Comparison of ENCODE assay signal across 18 mouse cellular contexts in the genomic region with DNA sequence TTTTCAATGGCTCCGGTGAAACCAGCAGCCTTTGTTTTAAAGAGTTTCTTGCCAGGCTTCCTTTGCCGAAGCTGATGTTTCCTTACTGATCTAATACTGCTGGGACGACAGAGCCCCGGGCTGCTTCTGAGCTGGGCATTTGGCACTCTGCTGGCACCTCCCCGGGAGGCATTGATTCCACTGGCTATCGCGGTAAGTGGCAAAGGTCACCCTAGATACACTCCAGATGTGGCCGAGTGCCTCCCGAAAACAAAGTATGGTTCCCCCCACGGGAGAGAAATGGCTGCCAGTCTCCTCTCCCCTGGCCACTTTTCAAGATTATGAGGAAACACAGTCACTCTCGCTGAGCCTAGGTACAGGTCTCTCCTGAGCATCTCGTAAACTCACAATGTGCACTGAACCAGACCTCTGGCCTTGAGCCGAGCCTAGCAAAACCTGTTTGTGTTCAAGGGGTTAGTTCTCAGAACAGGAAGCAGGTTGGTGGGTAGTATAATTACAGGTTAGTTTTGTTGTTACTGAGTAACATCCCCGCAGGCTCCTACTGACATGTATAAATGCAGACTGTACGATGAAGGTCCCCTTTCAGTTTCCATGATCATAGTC.
DNase-seq lines count a peak whose midpoint lies in the region; ATAC-seq lines count a peak whose summit lies in the region.
"Had no signal": no experiment of that assay in that cellular context is flagged by ENCODE, and none has a peak within 500 bp of the region (broad histone marks: within the 10 kb centered on the region; RNA-seq: fewer than 3 reads in every experiment).

No protein-coding gene starts in this region.

- H3K4me1 ChIP-seq in embryonic facial prominence, embryonic 13.5 days = no peaks in the 10 kb centered on the region; the same call in 1 of the 2 replicates
- H3K4me1 ChIP-seq in limb, embryonic 11.5 days (ENCODE audit: control insufficient read depth, insufficient read depth, low read length) = no peaks in the 10 kb centered on the region
- H3K4me1 ChIP-seq: lung, embryonic 15.5 days had no signal

- H3K9ac ChIP-seq in embryonic facial prominence, embryonic 13.5 days = no peak overlapping the region
- no peak overlapping the region for H3K9ac ChIP-seq in limb, embryonic 11.5 days (ENCODE audit: low read length)
- H3K9ac ChIP-seq: forebrain, embryonic 13.5 days; lung, embryonic 15.5 days had no signal

- H3K9me3 ChIP-seq in embryonic facial prominence, embryonic 13.5 days = no peaks in the 10 kb centered on the region
- H3K9me3 ChIP-seq in limb, embryonic 11.5 days (ENCODE audit: control insufficient read depth, low read length) = no peaks in the 10 kb centered on the region
- H3K9me3 ChIP-seq: forebrain, embryonic 13.5 days; lung, embryonic 15.5 days had no signal

- no peaks in the 10 kb centered on the region for H3K36me3 ChIP-seq in embryonic facial prominence, embryonic 13.5 days
- H3K36me3 ChIP-seq in limb, embryonic 11.5 days (ENCODE audit: control insufficient read depth, insufficient read depth, low read length) = no peaks in the 10 kb centered on the region
- H3K36me3 ChIP-seq: lung, embryonic 15.5 days had no signal

- H3K27me3 ChIP-seq in embryonic facial prominence, embryonic 13.5 days = no peaks in the 10 kb centered on the region
- no peaks in the 10 kb centered on the region for H3K27me3 ChIP-seq in limb, embryonic 11.5 days (ENCODE audit: control insufficient read depth, insufficient read depth, low read length)
- H3K27me3 ChIP-seq: forebrain, embryonic 13.5 days; lung, embryonic 15.5 days had no signal

- H3K4me3 ChIP-seq in embryonic facial prominence, embryonic 13.5 days = no peak overlapping the region
- no peak overlapping the region for H3K4me3 ChIP-seq in limb, embryonic 11.5 days (ENCODE audit: low read depth, low read length)
- H3K4me3 ChIP-seq: forebrain, embryonic 13.5 days; gastrocnemius, adult 2 months; lung, embryonic 15.5 days had no signal

- no peak for ATAC-seq in embryonic facial prominence, embryonic 13.5 days (ENCODE audit: insufficient number of reproducible peaks, insufficient read depth, low FRiP score, low TSS enrichment, low read depth)
- no peak for ATAC-seq in limb, embryonic 11.5 days (ENCODE audit: insufficient number of reproducible peaks, low FRiP score, low TSS enrichment, low read depth)
- ATAC-seq: forebrain, embryonic 13.5 days; inflammation-experienced regulatory T-cells, adult 6 months had no signal

- WGBS in embryonic facial prominence, embryonic 13.5 days = 48% methylated on average over 15 of the region's 15 CpGs
- 57% methylated on average over 15 of the region's 15 CpGs for WGBS in limb, embryonic 11.5 days

- peak; percentile 88 for DNase-seq in heart, adult 11 months
- DNase-seq in heart, postnatal 25 days (ENCODE audit: low spot score) = no peak
- DNase-seq in kidney, adult 9 months = peak; percentile 27
- DNase-seq in limb, embryonic 11.5 days (ENCODE audit: low spot score) = peak; percentile 33
- DNase-seq in frontal cortex, postnatal 25 days (ENCODE audit: low spot score in 2 of 2) = no peak
- no peak for DNase-seq in thymus, postnatal 0 days (ENCODE audit: low spot score)
- DNase-seq: adrenal gland, postnatal 25 days; B cell, adult 2 months; cerebellum, postnatal 10 days; gastrocnemius, adult 2 months; heart, postnatal 4 days; left cerebral cortex, postnatal 4 days; right cerebral cortex, adult 18-20 months; thymus, postnatal 25 days had no signal

- intact Hi-C loops in heart, postnatal 25 days (cut with DNase I) = no loop called here

- H3K27ac ChIP-seq in embryonic facial prominence, embryonic 13.5 days = no peak overlapping the region
- no peak overlapping the region for H3K27ac ChIP-seq in limb, embryonic 11.5 days (replicated peaks; ENCODE audit: low read depth, low read length)
- H3K27ac ChIP-seq: forebrain, embryonic 13.5 days; gastrocnemius, adult 2 months; lung, embryonic 15.5 days had no signal

- 0 out of 2 replicates have a peak overlapping the region, but pooled peaks have one; percentile 12 for H3K4me2 ChIP-seq in embryonic facial prominence, embryonic 13.5 days
- no peak overlapping the region for H3K4me2 ChIP-seq in limb, embryonic 11.5 days (ENCODE audit: low read depth, severe bottlenecking)
- H3K4me2 ChIP-seq: forebrain, embryonic 13.5 days; lung, embryonic 15.5 days had no signal

Comparison
In these comparisons a context has a peak if more than half of its experiments do, and no peak if none do; other contexts are left out.
1. DNase-seq: peak in heart, adult 11 months (single experiment), kidney, adult 9 months (single experiment) and limb, embryonic 11.5 days (single experiment); none in heart, postnatal 25 days (single experiment), frontal cortex, postnatal 25 days (0 of 2) and thymus, postnatal 0 days (single experiment).